Mouse (Mus musculus) hindbrain, embryonic 15.5 days (tissue): Measurements from ENCODE around the gene Orai3. TPM values are rescaled to one million over a fixed set of nuclear protein-coding genes. Genes with fewer than 3 reads are reported as not detected.

Experiments
- ATAC-seq: fragments of 200-750 bp; cut with Nextera tagmentation; 2 replicates; pipeline ENCODE4 v1.8.0; 2017; ENCODE audit warnings: low read depth, moderate number of reproducible peaks, moderate TSS enrichment; ENCODE audit not compliant: low FRiP score
- H3K27ac ChIP-seq: fragments of 300-500 bp; sonication (generic); replicated peaks from 2 replicates; pipeline ENCODE4 v1.5.1; 2015; ENCODE audit warnings: mild to moderate bottlenecking, inconsistent platforms
- H3K27me3 ChIP-seq: fragments of 300-500 bp; sonication (generic); 2 replicates; pipeline ENCODE4 v1.6.1; 2015; ENCODE audit warnings: control low read depth, inconsistent platforms
- H3K36me3 ChIP-seq: fragments of 300-500 bp; sonication (generic); 2 replicates; pipeline ENCODE4 v1.6.1; 2015; ENCODE audit warnings: control low read depth, inconsistent platforms
- H3K4me1 ChIP-seq: fragments of 300-500 bp; sonication (generic); replicated peaks from 2 replicates; pipeline ENCODE4 v1.6.1; 2015; ENCODE audit warnings: control low read depth, inconsistent platforms
- H3K4me2 ChIP-seq: fragments of 300-500 bp; sonication (generic); 2 replicates; pipeline ENCODE4 v1.6.1; 2015; ENCODE audit warnings: moderate library complexity, mild to moderate bottlenecking, inconsistent platforms
- H3K4me3 ChIP-seq: fragments of 300-500 bp; sonication (generic); 2 replicates; pipeline ENCODE4 v1.5.1; 2015; ENCODE audit warnings: mild to moderate bottlenecking, inconsistent platforms
- H3K9ac ChIP-seq: fragments of 300-500 bp; sonication (generic); 2 replicates; pipeline ENCODE4 v1.6.1; 2015; ENCODE audit warnings: inconsistent platforms
- H3K9me3 ChIP-seq: fragments of 300-500 bp; sonication (generic); 2 replicates; pipeline ENCODE4 v1.6.1; 2016; ENCODE audit warnings: control low read depth, inconsistent platforms
- WGBS: fragments of 180-500 bp; shearing (Covaris S2); methylation state at CpG from one replicate; pipeline ENCODE4 v1.1.7; 2015; 5-methylcytosine and 5-hydroxymethylcytosine counted together
- polyA plus RNA-seq: library from polyadenylated mRNA; unstranded; fragments of >200 nt; fragmentation: Nextera tagmentation; extraction: Ambion mirVana; gene quantifications from 2 replicates; pipeline ENCODE4 v1.2.1, GENCODE M21; 2015

The Orai3 gene
- polyA plus RNA-seq, 1 experiment from 2014 or later = 9.2 TPM

DNA sequence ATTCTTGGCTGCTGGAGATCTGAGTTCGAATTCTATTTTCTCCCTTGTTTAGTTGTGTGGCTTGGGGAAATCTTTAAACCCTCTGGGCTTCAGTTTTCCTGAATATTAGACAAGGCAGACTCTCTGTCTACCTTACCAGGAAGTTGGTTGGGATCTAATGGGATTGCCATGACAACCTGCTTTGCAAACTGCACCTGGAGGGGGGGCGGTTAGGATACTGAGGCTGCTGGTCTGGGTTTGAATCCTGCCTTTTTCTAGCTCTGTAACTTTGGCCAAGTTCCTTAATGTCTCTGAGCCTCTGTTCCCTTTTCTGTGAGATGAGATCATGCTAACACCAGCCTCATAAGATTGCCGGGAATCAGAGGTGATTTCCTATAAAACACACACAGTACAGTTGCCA, 52.9 kb downstream of the Orai3 start:
- H3K4me2 ChIP-seq = 0 out of 2 replicates have a peak overlapping the region, but pooled peaks have one; percentile 5
- H3K36me3 ChIP-seq = no peaks in the 10 kb centered on the region
- 86% methylated on average over 3 of the region's 3 CpGs for WGBS
- no peak overlapping the region for H3K27ac ChIP-seq
- 0 out of 2 replicates have a peak overlapping the region, but pooled peaks have one; percentile 29 for H3K9ac ChIP-seq
- no peaks in the 10 kb centered on the region for H3K9me3 ChIP-seq
- no peaks in the 10 kb centered on the region for H3K27me3 ChIP-seq
- H3K4me1 ChIP-seq = peaks cover 42% of the 10 kb centered on the region
- no peak overlapping the region for H3K4me3 ChIP-seq
- no peak for ATAC-seq

DNA sequence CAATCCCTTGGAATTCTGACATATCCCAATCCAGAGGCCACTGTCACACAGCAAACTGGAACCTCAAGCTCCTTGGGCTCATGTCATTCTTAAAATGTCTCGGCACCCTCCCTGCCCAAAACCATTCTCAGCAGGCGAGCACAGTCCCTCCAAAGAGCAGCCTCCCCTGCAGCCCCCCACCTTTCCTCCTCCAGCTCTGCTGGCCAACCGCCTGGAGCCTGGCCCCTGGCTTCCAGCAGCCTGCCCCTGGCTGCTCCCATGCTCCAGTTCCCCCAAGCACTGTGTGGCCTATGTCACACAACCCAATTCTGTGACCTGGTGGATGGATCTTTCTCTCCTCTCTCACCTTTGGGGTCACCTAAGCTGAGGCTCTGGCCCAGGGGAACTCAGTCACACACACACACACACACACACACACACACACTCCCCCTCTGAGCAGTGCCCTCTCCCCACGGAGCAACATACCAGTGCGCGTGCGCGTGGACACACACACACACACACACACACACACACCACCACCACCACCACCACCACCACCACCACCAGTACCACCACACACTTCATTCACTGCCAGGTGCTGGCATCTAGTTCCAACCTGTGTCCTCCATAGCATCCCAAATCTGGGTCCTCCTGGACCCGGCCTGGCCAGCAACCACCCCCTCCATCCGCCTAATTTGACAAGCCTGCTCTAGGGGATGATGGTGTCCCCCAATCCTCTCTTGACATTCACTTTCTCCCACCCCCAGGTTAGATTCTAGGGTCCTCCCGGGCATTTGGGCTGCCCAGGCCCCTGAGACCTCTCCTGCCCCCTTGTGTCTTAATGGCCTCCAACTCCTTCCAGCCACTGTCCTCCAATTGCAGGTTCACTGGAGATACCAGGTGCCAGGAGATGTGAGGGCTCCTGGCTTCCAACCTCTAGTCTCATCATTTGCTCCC, 53.9 kb downstream of the Orai3 start:
- peak overlapping the region; percentile 94 for H3K27ac ChIP-seq
- no peaks in the 10 kb centered on the region for H3K36me3 ChIP-seq
- 46% methylated on average over 11 of the region's 11 CpGs for whole genome bisulfite sequencing
- peak overlapping the region; percentile 83 for H3K4me2 ChIP-seq
- H3K4me1 ChIP-seq = peaks cover 42% of the 10 kb centered on the region
- peak; percentile 24 for ATAC-seq
- H3K27me3 ChIP-seq = no peaks in the 10 kb centered on the region
- peak overlapping the region; percentile 83 for H3K4me3 ChIP-seq
- H3K9ac ChIP-seq = peak overlapping the region; percentile 93
- H3K9me3 ChIP-seq = no peaks in the 10 kb centered on the region

DNA sequence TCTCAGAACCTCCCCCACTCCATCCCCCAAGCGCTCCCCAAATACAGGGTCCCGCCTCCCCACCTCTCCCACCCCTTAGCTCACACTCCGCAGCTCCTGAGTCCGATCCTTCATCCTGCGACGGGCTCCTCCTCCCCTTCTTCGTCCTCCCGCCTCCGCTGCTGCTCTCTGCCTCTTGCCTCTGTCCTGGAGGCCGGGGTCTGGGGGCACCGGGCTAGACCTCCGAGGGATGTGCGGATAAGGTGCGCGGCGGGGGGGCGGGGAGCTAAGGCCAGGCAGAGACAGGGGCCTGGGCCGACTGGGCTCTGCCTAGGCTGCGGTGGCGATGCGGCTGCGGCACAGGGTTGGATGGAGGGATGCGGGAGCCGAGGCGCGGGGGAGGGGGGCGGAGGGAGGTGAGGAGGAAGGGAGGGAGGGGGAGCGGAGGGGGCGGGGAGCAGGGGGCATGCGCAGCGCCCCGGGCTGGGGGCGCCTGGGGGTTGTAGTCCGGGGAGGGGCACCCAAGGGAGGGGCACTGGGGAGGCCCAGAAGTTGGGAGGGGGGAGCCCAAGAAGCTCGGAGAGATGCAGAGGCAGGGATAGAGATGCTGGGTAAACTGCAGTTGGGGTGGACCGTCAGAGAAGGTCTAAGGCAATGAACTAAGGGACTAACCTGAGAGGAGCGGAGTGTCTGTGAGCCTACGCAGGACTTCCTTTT, 54.7 kb downstream of the Orai3 start, which contains the start of the genes Stx4a and Stx1b:
Gene Stx4a, plus strand, starts transcription at position 119 of the 696 bp plus-strand sequence.
Gene Stx1b, minus strand, starts transcription at position 374 of the 696 bp plus-strand sequence.
- peaks cover 42% of the 10 kb centered on the region for H3K4me1 ChIP-seq
- H3K9ac ChIP-seq = peak within 1 kb of the TSS; percentile 93
- ATAC-seq = peak; percentile 89
- 3% methylated on average over 33 of the region's 38 CpGs for WGBS
- H3K27ac ChIP-seq = peak within 1 kb of the TSS; percentile 94
- no peaks in the 10 kb centered on the region for H3K36me3 ChIP-seq
- no peaks in the 10 kb centered on the region for H3K9me3 ChIP-seq
- H3K27me3 ChIP-seq = no peaks in the 10 kb centered on the region
- H3K4me2 ChIP-seq = peak within 1 kb of the TSS; percentile 83
- peak within 1 kb of the TSS; percentile 83 for H3K4me3 ChIP-seq

Other genes with a start within 250 kb of the Orai3 start
- 7.6 and 10.3 TPM in 2 replicates for gene Tmem265, start 208.4 kb upstream of the Orai3 start, polyA plus RNA-seq
- gene Phkg2, start 196.5 kb upstream of the Orai3 start, polyA plus RNA-seq = 59.3 and 59.4 TPM in 2 replicates
- gene Ccdc189, start 181.2 kb upstream of the Orai3 start, polyA plus RNA-seq = 10.1 and 12.2 TPM in 2 replicates
- 41.4 and 44.9 TPM in 2 replicates for gene Rnf40, start 181.0 kb upstream of the Orai3 start, polyA plus RNA-seq
- 18.7 and 19.1 TPM in 2 replicates for gene Zfp629, start 154.0 kb upstream of the Orai3 start, polyA plus RNA-seq
- 53.2 and 55.1 TPM in 2 replicates for gene Bcl7c, start 60.9 kb upstream of the Orai3 start, polyA plus RNA-seq
- gene Ctf1, start 57.1 kb upstream of the Orai3 start, polyA plus RNA-seq = 3.8 and 5.4 TPM in 2 replicates
- gene Ctf2, start 37.6 kb upstream of the Orai3 start, polyA plus RNA-seq = 0.14 and 0.35 TPM in 2 replicates
- 10.0 and 10.5 TPM in 2 replicates for gene Fbxl19, start 25.3 kb upstream of the Orai3 start, polyA plus RNA-seq
- gene Setd1a, start 6.9 kb downstream of the Orai3 start, polyA plus RNA-seq = 20.0 and 20.1 TPM in 2 replicates
- gene Gm49388, start 15.8 kb downstream of the Orai3 start, polyA plus RNA-seq = not detected in 2 replicates
- gene Hsd3b7, start 30.8 kb downstream of the Orai3 start, polyA plus RNA-seq = 9.7 and 10.5 TPM in 2 replicates
- gene Stx4a, start 54.5 kb downstream of the Orai3 start, polyA plus RNA-seq = 21.5 and 22.4 TPM in 2 replicates
- gene Stx1b, start 54.7 kb downstream of the Orai3 start, polyA plus RNA-seq = 63.4 and 72.5 TPM in 2 replicates
- 9.3 and 9.8 TPM in 2 replicates for gene Zfp646, start 106.4 kb downstream of the Orai3 start, polyA plus RNA-seq
- 35.1 and 36.9 TPM in 2 replicates for gene Zfp668, start 107.0 kb downstream of the Orai3 start, polyA plus RNA-seq
- gene Prss53, start 121.2 kb downstream of the Orai3 start, polyA plus RNA-seq = 1.2 and 1.5 TPM in 2 replicates
- gene Gm21974, start 125.6 kb downstream of the Orai3 start, polyA plus RNA-seq = not detected in 2 replicates
- 69.6 and 71.5 TPM in 2 replicates for gene Vkorc1, start 125.8 kb downstream of the Orai3 start, polyA plus RNA-seq
- 61.6 and 65.4 TPM in 2 replicates for gene Bckdk, start 134.3 kb downstream of the Orai3 start, polyA plus RNA-seq
- gene Kat8, start 142.7 kb downstream of the Orai3 start, polyA plus RNA-seq = 47.3 and 47.7 TPM in 2 replicates
- gene Prss8, start 160.3 kb downstream of the Orai3 start, polyA plus RNA-seq = 0.54 TPM in 2 replicates
- 12.6 and 14.8 TPM in 2 replicates for gene Prss36, start 176.9 kb downstream of the Orai3 start, polyA plus RNA-seq
- gene Fus, start 197.6 kb downstream of the Orai3 start, polyA plus RNA-seq = 357 and 368 TPM in 2 replicates
- 6.7 and 10.3 TPM in 2 replicates for gene Pycard, start 224.1 kb downstream of the Orai3 start, polyA plus RNA-seq
- gene Trim72, start 234.1 kb downstream of the Orai3 start, polyA plus RNA-seq = not detected in 2 replicates